Mouse (Mus musculus): ENCODE data around the gene Cdc37. TPM values are rescaled to one million over a fixed set of nuclear protein-coding genes. Genes with fewer than 3 reads are reported as not detected.

Gene Cdc37
- polyA plus RNA-seq, 1 experiment: 110 TPM

DNA sequence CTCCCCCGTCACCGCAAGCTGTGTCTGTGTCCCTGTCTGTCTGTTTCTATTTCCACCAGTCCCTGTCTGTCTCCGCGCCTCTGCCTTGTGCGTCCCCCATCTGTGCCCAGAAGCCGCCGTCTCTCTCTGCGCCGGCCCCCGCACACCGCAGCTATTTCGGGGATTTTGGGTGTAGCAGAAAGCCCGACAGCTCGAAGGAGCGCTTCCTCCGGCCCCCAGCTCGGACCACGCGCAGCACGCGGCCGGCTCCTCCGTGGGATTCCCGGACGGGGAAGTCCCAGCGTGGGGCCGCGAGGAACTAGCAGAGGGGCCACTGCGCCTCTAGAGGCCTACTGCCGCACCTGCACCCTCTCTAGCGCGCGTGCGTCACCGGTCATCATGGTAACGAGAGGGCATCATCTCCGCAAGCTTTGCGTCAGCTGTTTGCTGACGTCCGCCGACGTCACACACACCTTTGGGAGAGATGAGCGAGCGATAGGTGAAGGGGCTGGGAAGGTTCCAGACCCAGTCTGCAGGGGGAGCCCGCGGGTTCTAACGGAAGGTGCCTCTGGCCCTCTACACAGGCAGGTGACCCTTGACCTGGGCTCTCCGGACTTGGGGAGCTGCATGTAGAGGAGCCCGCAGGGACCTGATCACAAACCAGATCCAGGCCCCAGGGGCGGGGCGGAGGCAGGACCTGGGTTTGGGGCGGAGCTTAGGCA is 11.6 kb upstream of the Cdc37 start:
- TF ChIP-seq POLR2A (IDR thresholded peaks at IDR 0.05; ENCODE audit: borderline replicate concordance, low read depth, low read length): no peak
- peak; percentile 43; the same call in 1 of the 2 replicates for TF ChIP-seq CTCF (IDR thresholded peaks at IDR 0.05; ENCODE audit: low read depth, low read length)
- H3K27ac ChIP-seq (ENCODE audit: insufficient read depth, low read depth, low read length): peak overlapping the region; percentile 30; the same call in 1 of the 2 replicates
- peak overlapping the region; percentile 63 for H3K4me3 ChIP-seq (ENCODE audit: insufficient read depth, low read length)
- peaks cover 10% of the 10 kb centered on the region for H3K4me1 ChIP-seq (ENCODE audit: control insufficient read depth, insufficient read depth, low read length)

DNA sequence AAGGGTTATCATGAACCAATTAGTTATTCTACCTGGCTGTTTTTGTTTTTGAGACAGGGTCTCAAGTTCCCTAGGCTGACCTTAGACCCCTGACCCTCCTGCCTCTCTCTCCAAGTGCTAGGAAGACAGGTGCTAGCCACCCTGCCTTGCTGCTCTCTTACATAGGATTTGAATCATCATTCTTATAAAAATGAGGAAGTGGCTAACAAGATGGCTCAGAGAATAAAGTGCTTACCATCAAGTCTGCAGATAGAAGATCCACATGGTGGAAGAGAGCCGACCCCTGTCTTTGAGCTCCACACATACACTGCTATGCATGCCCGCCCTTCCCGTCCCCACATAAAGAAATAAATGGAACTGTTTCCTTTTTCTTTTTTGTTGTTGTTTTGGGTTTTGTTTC is 5.0 kb upstream of the Cdc37 start:
- no peak for TF ChIP-seq POLR2A (IDR thresholded peaks at IDR 0.05; ENCODE audit: borderline replicate concordance, low read depth, low read length)
- no peak for TF ChIP-seq CTCF (IDR thresholded peaks at IDR 0.05; ENCODE audit: low read depth, low read length)
- Histone ChIP-seq H3K27ac (ENCODE audit: insufficient read depth, low read depth, low read length) (no peak overlapping the region), H3K4me3 (ENCODE audit: insufficient read depth, low read length) (no peak overlapping the region), H3K4me1 (ENCODE audit: control insufficient read depth, insufficient read depth, low read length) (peaks cover 20% of the 10 kb centered on the region)

DNA sequence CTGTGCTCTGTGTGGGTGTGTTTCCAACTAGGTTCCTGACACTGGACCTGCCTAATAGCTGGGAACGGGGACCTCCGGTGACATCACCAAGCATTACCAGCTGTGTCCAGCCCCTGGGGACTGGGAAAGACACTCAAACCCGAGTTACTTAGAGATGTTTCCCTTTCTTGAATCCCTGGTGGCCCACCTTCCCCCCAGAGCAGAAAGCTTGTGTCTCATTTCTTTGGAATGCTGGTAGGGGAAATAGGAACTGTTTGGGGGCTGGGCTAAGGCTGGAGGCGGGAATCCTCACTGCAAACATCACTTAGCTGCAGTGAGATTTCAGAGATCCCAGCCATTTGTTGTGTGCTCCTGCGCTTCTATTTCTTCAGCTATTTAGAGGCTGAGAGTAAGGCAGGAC is 4.1 kb upstream of the Cdc37 start:
- Histone ChIP-seq H3K4me1 (ENCODE audit: control insufficient read depth, insufficient read depth, low read length) (peaks cover 20% of the 10 kb centered on the region), H3K27ac (ENCODE audit: insufficient read depth, low read depth, low read length) (no peak overlapping the region), H3K4me3 (ENCODE audit: insufficient read depth, low read length) (no peak overlapping the region)
- TF ChIP-seq CTCF (IDR thresholded peaks at IDR 0.05; ENCODE audit: low read depth, low read length) (no peak), POLR2A (IDR thresholded peaks at IDR 0.05; ENCODE audit: borderline replicate concordance, low read depth, low read length) (no peak)

DNA sequence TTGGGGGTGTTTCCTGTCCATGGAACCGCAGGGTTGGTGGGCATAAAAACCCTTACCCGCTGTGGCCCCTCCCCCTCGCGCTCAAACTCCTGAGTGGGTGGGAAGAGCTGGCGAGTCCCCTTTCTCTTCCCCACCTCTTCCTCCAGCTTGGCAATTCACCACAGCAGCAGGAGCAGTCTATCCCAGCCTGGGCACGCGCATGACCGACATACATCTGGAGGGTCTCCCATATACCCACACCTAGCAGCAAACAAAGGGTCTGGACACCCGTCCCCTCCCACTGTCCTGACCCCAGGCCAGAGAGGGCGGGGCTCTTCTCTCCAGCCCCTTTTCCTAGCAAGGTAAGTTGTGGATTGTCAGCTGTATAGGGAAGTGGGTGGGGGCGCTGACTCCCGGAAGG is 3.5 kb upstream of the Cdc37 start:
- no peak overlapping the region for H3K27ac ChIP-seq (ENCODE audit: insufficient read depth, low read depth, low read length)
- no peak overlapping the region for H3K4me3 ChIP-seq (ENCODE audit: insufficient read depth, low read length)
- TF ChIP-seq CTCF (IDR thresholded peaks at IDR 0.05; ENCODE audit: low read depth, low read length) (no peak), POLR2A (IDR thresholded peaks at IDR 0.05; ENCODE audit: borderline replicate concordance, low read depth, low read length) (no peak)
- peaks cover 20% of the 10 kb centered on the region for H3K4me1 ChIP-seq (ENCODE audit: control insufficient read depth, insufficient read depth, low read length)

DNA sequence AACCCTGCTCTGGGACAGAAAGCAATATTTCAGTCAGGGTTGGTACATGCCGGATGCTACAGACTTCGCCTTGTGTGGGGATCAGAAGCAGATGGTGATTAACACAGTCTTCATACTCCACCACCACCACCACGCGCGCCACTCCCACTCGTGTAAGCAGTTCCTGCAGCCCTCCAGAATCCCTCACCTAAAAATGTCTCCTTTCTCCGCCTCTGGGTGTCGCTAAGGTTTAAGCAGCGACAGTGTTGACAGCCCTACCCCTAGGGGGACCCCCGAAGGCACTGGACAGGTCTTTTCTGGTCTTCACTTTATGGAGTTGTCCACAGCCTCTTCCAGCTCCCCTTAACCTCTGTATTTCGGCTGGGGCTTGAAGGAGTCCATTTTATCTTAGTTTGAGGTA is 2.9 kb upstream of the Cdc37 start:
- TF ChIP-seq POLR2A (IDR thresholded peaks at IDR 0.05; ENCODE audit: borderline replicate concordance, low read depth, low read length): no peak
- peak; percentile 45 for TF ChIP-seq CTCF (IDR thresholded peaks at IDR 0.05; ENCODE audit: low read depth, low read length)
- Histone ChIP-seq H3K27ac (ENCODE audit: insufficient read depth, low read depth, low read length) (no peak overlapping the region), H3K4me1 (ENCODE audit: control insufficient read depth, insufficient read depth, low read length) (peaks cover 20% of the 10 kb centered on the region), H3K4me3 (ENCODE audit: insufficient read depth, low read length) (no peak overlapping the region)

DNA sequence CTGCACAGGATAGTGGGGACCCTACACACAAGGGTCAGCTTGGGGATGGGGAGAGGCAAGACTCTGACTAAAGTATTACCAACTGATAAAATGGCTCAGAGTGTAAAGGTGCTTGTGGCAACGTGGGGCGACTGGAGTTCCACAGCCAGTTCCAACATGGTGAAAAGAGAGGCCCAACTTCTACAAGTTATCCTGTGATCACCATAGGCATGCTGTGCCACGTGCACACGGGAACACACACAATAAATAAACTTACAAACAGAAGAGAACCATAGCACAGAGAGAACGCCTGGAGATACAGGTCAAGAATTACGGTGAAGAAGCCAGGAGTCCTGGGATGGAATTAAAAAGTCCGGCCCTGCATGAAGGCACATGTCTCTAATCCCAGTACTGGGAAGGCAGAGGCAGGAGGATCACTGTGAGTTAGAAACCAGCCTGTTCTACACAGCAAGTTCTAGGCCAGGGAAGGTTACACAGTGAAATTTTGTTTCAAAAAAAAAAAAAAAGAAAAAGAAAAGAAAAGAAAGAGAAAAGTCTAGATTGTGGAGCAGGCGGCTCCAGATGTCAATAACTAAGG is 617 bp downstream of the Cdc37 start:
- Histone ChIP-seq H3K4me1 (ENCODE audit: control insufficient read depth, insufficient read depth, low read length) (peaks cover 20% of the 10 kb centered on the region), H3K27ac (ENCODE audit: insufficient read depth, low read depth, low read length) (peak overlapping the region; percentile 66), H3K4me3 (ENCODE audit: insufficient read depth, low read length) (peak overlapping the region; percentile 81)
- TF ChIP-seq CTCF (IDR thresholded peaks at IDR 0.05; ENCODE audit: low read depth, low read length) (no peak), POLR2A (IDR thresholded peaks at IDR 0.05; ENCODE audit: borderline replicate concordance, low read depth, low read length) (no peak)

DNA sequence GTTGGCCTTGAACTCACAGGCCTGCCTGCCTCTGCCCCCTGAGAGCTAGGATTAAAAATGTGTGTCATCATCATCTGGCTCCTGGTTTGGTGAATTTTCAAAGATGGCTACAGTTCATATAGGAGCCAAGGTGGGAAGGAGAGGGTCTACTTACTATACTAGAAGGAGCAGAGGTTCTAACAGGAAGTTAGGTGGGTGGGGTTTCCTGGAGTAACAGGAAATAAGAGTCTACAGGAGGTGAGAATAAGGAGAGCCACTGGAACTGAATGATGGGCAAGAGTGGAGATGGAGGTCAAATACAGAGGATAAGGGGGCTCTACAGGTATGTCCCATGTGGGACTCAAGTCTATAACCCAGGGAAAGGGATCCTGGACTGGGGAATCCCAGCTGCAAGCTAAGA is 1.4 kb downstream of the Cdc37 start:
- no peak overlapping the region for H3K27ac ChIP-seq (ENCODE audit: insufficient read depth, low read depth, low read length)
- peaks cover 20% of the 10 kb centered on the region for H3K4me1 ChIP-seq (ENCODE audit: control insufficient read depth, insufficient read depth, low read length)
- no peak for TF ChIP-seq POLR2A (IDR thresholded peaks at IDR 0.05; ENCODE audit: borderline replicate concordance, low read depth, low read length)
- no peak for TF ChIP-seq CTCF (IDR thresholded peaks at IDR 0.05; ENCODE audit: low read depth, low read length)
- peak overlapping the region; percentile 81 for H3K4me3 ChIP-seq (ENCODE audit: insufficient read depth, low read length)

DNA sequence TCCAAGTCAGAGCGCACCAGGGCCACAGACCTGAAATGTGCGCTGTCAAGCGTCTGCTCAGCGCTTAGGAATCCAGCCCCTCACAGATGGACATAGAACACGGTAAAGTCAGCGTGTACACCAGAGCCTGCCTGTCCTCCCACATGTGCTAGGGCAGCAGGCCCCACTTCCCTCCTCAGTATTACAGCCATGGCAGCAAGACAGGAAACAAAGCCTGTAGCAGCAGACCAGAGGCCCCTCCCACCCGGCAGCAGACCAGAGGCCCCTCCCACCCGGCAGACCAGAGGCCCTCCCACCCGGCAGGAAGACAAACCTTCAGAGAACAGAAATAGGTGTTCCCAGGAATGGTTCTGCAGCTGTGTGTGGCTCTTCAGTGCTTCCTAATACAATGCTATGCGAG is 3.1 kb downstream of the Cdc37 start:
- no peak for TF ChIP-seq POLR2A (IDR thresholded peaks at IDR 0.05; ENCODE audit: borderline replicate concordance, low read depth, low read length)
- TF ChIP-seq CTCF (IDR thresholded peaks at IDR 0.05; ENCODE audit: low read depth, low read length): no peak
- H3K4me1 ChIP-seq (ENCODE audit: control insufficient read depth, insufficient read depth, low read length): peaks cover 23% of the 10 kb centered on the region
- H3K27ac ChIP-seq (ENCODE audit: insufficient read depth, low read depth, low read length): peak overlapping the region; percentile 59
- H3K4me3 ChIP-seq (ENCODE audit: insufficient read depth, low read length): peak overlapping the region; percentile 64

DNA sequence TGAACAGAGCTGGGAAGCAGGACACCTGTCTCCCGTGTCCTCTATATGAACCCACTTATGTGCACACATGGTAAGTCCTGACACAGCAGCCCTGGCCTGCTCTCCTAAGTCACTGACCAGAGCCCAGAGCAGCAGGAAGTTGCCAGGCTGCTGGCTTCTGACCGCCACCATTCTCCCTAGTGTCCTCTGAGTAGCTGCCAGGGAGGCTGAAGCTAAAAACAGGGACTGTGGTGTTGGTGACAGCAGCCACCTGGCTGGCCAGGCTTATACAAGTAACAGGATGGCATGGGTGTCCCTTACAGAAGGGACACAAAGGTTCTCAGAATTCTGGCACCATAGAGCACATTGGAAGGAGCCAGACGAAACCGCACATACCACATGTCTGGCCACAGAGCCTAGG is 4.4 kb downstream of the Cdc37 start:
- H3K4me3 ChIP-seq (ENCODE audit: insufficient read depth, low read length): no peak overlapping the region
- peaks cover 23% of the 10 kb centered on the region for H3K4me1 ChIP-seq (ENCODE audit: control insufficient read depth, insufficient read depth, low read length)
- no peak for TF ChIP-seq POLR2A (IDR thresholded peaks at IDR 0.05; ENCODE audit: borderline replicate concordance, low read depth, low read length)
- no peak for TF ChIP-seq CTCF (IDR thresholded peaks at IDR 0.05; ENCODE audit: low read depth, low read length)
- H3K27ac ChIP-seq (ENCODE audit: insufficient read depth, low read depth, low read length): no peak overlapping the region

DNA sequence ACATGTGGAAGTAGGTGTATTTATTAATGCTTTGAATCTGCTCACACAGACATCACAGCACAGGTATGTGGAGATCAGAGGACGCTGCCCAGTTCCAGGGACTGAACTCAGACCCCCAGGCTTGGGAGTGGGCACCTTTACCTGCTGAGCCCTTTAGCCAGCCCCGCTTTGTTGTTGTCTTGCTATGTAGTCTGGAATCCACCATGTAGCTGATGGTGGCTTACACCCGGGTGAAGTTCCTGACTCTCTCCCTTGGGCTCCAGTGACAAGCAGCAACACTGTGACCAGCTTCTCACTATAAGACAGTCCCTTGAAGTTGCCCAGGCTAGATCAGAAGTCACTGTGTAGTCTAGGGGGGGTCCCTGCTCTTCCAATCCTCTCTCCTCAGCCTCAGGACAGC is 5.4 kb downstream of the Cdc37 start:
- H3K27ac ChIP-seq (ENCODE audit: insufficient read depth, low read depth, low read length): no peak overlapping the region
- TF ChIP-seq POLR2A (IDR thresholded peaks at IDR 0.05; ENCODE audit: borderline replicate concordance, low read depth, low read length) (no peak), CTCF (IDR thresholded peaks at IDR 0.05; ENCODE audit: low read depth, low read length) (no peak)
- H3K4me1 ChIP-seq (ENCODE audit: control insufficient read depth, insufficient read depth, low read length): peaks cover 20% of the 10 kb centered on the region
- H3K4me3 ChIP-seq (ENCODE audit: insufficient read depth, low read length): no peak overlapping the region

Measured in bone marrow macrophage, adult 2 months (primary cell).